Mouse (Mus musculus): Measurements from ENCODE around the gene Mapkapk3. TPM values are rescaled to one million over a fixed set of nuclear protein-coding genes. Genes with fewer than 3 reads are reported as not detected.

Gene Mapkapk3
- polyA plus RNA-seq, 1 experiment from 2014 or later = 14.0 TPM

GRCm38 (mm10) chr9:107264731-107265130, 24.9 kb downstream of the Mapkapk3 start:
- DNase-seq (ENCODE audit: low spot score) = no peak
- no peak overlapping the region for H3K27ac ChIP-seq
- ATAC-seq (replicated peaks; ENCODE audit: low FRiP score, low read depth) = no peak
- no peak overlapping the region for H3K4me2 ChIP-seq (ENCODE audit: low read length)
- WGBS = 62% methylated on average over 3 of the region's 3 CpGs
- H3K27me3 ChIP-seq (ENCODE audit: insufficient read depth, low read length) = no peaks in the 10 kb centered on the region
- no peaks in the 10 kb centered on the region for H3K9me3 ChIP-seq (replicated peaks; ENCODE audit: low read length)
- H3K9ac ChIP-seq (ENCODE audit: low read depth, low read length) = no peak overlapping the region
- H3K4me1 ChIP-seq (replicated peaks; ENCODE audit: insufficient read depth, low read length) = no peaks in the 10 kb centered on the region
- no peaks in the 10 kb centered on the region for H3K36me3 ChIP-seq (ENCODE audit: insufficient read depth, low read length)
- no peak for TF ChIP-seq CTCF (IDR thresholded peaks at IDR 0.05; ENCODE audit: low read depth)
- no peak overlapping the region for H3K4me3 ChIP-seq (replicated peaks; ENCODE audit: low read depth, low read length)

GRCm38 (mm10) chr9:107263912-107264311, 25.8 kb downstream of the Mapkapk3 start:
- Histone ChIP-seq H3K27ac (no peak overlapping the region), H3K4me3 (replicated peaks; ENCODE audit: low read depth, low read length) (no peak overlapping the region), H3K9ac (ENCODE audit: low read depth, low read length) (no peak overlapping the region), H3K9me3 (replicated peaks; ENCODE audit: low read length) (no peaks in the 10 kb centered on the region), H3K4me1 (replicated peaks; ENCODE audit: insufficient read depth, low read length) (no peaks in the 10 kb centered on the region), H3K36me3 (ENCODE audit: insufficient read depth, low read length) (no peaks in the 10 kb centered on the region), H3K27me3 (ENCODE audit: insufficient read depth, low read length) (no peaks in the 10 kb centered on the region), H3K4me2 (ENCODE audit: low read length) (no peak overlapping the region)
- TF ChIP-seq CTCF (IDR thresholded peaks at IDR 0.05; ENCODE audit: low read depth) = no peak
- ATAC-seq (replicated peaks; ENCODE audit: low FRiP score, low read depth) (no peak), DNase-seq (ENCODE audit: low spot score) (no peak)
- 81% methylated on average over 5 of the region's 5 CpGs for WGBS

GRCm38 (mm10) chr9:107262375-107262774, 27.3 kb downstream of the Mapkapk3 start:
- WGBS = 55% methylated on average over 7 of the region's 7 CpGs
- no peak overlapping the region for H3K27ac ChIP-seq
- no peak for ATAC-seq (replicated peaks; ENCODE audit: low FRiP score, low read depth)

GRCm38 (mm10) chr9:107261792-107262191, 27.9 kb downstream of the Mapkapk3 start:
- Histone ChIP-seq H3K27me3 (ENCODE audit: insufficient read depth, low read length) (no peaks in the 10 kb centered on the region), H3K4me2 (ENCODE audit: low read length) (no peak overlapping the region), H3K9me3 (replicated peaks; ENCODE audit: low read length) (no peaks in the 10 kb centered on the region), H3K9ac (ENCODE audit: low read depth, low read length) (no peak overlapping the region), H3K36me3 (ENCODE audit: insufficient read depth, low read length) (no peaks in the 10 kb centered on the region), H3K27ac (no peak overlapping the region), H3K4me1 (replicated peaks; ENCODE audit: insufficient read depth, low read length) (no peaks in the 10 kb centered on the region), H3K4me3 (replicated peaks; ENCODE audit: low read depth, low read length) (no peak overlapping the region)
- 72% methylated on average over 6 of the region's 6 CpGs for WGBS
- ATAC-seq (replicated peaks; ENCODE audit: low FRiP score, low read depth) (no peak), DNase-seq (ENCODE audit: low spot score) (no peak)
- TF ChIP-seq CTCF (IDR thresholded peaks at IDR 0.05; ENCODE audit: low read depth) = no peak

More at GRCm38 (mm10) chr9:107262375-107262774, 27.3 kb downstream of the Mapkapk3 start:
- Histone ChIP-seq H3K27me3 (ENCODE audit: insufficient read depth, low read length) (no peaks in the 10 kb centered on the region), H3K9me3 (replicated peaks; ENCODE audit: low read length) (no peaks in the 10 kb centered on the region), H3K4me2 (ENCODE audit: low read length) (no peak overlapping the region), H3K4me1 (replicated peaks; ENCODE audit: insufficient read depth, low read length) (no peaks in the 10 kb centered on the region), H3K4me3 (replicated peaks; ENCODE audit: low read depth, low read length) (no peak overlapping the region), H3K9ac (ENCODE audit: low read depth, low read length) (no peak overlapping the region), H3K36me3 (ENCODE audit: insufficient read depth, low read length) (no peaks in the 10 kb centered on the region)
- no peak for TF ChIP-seq CTCF (IDR thresholded peaks at IDR 0.05; ENCODE audit: low read depth)
- no peak for DNase-seq (ENCODE audit: low spot score)

GRCm38 (mm10) chr9:107260836-107261235, 28.8 kb downstream of the Mapkapk3 start:
- DNase-seq (ENCODE audit: low spot score) (no peak), ATAC-seq (replicated peaks; ENCODE audit: low FRiP score, low read depth) (no peak)
- Histone ChIP-seq H3K9me3 (replicated peaks; ENCODE audit: low read length) (no peaks in the 10 kb centered on the region), H3K4me3 (replicated peaks; ENCODE audit: low read depth, low read length) (no peak overlapping the region), H3K4me1 (replicated peaks; ENCODE audit: insufficient read depth, low read length) (no peaks in the 10 kb centered on the region), H3K4me2 (ENCODE audit: low read length) (no peak overlapping the region), H3K36me3 (ENCODE audit: insufficient read depth, low read length) (no peaks in the 10 kb centered on the region), H3K27me3 (ENCODE audit: insufficient read depth, low read length) (no peaks in the 10 kb centered on the region), H3K9ac (ENCODE audit: low read depth, low read length) (no peak overlapping the region), H3K27ac (no peak overlapping the region)
- WGBS = 54% methylated on average over 8 of the region's 8 CpGs
- TF ChIP-seq CTCF (IDR thresholded peaks at IDR 0.05; ENCODE audit: low read depth) = no peak

- Histone ChIP-seq H3K4me2 (ENCODE audit: low read length) (no peak overlapping the region), H3K9me3 (replicated peaks; ENCODE audit: low read length) (no peaks in the 10 kb centered on the region), H3K27me3 (ENCODE audit: insufficient read depth, low read length) (no peaks in the 10 kb centered on the region), H3K27ac (no peak overlapping the region), H3K4me1 (replicated peaks; ENCODE audit: insufficient read depth, low read length) (no peaks in the 10 kb centered on the region), H3K4me3 (replicated peaks; ENCODE audit: low read depth, low read length) (no peak overlapping the region), H3K36me3 (ENCODE audit: insufficient read depth, low read length) (no peaks in the 10 kb centered on the region), H3K9ac (ENCODE audit: low read depth, low read length) (no peak overlapping the region)
- ATAC-seq (replicated peaks; ENCODE audit: low FRiP score, low read depth) (no peak), DNase-seq (ENCODE audit: low spot score) (no peak)
- no peak for TF ChIP-seq CTCF (IDR thresholded peaks at IDR 0.05; ENCODE audit: low read depth)
- 69% methylated on average over 2 of the region's 2 CpGs for WGBS
Observed at GRCm38 (mm10) chr9:107260429-107260828, 29.2 kb downstream of the Mapkapk3 start.

GRCm38 (mm10) chr9:107259571-107259970, 30.1 kb downstream of the Mapkapk3 start:
- Histone ChIP-seq H3K4me1 (replicated peaks; ENCODE audit: insufficient read depth, low read length) (0 out of 2 replicates have a peak, but pooled peaks cover under 1% of the 10 kb centered on the region), H3K4me2 (ENCODE audit: low read length) (no peak overlapping the region), H3K9ac (ENCODE audit: low read depth, low read length) (no peak overlapping the region), H3K9me3 (replicated peaks; ENCODE audit: low read length) (no peaks in the 10 kb centered on the region), H3K27ac (no peak overlapping the region), H3K36me3 (ENCODE audit: insufficient read depth, low read length) (no peaks in the 10 kb centered on the region), H3K4me3 (replicated peaks; ENCODE audit: low read depth, low read length) (no peak overlapping the region), H3K27me3 (ENCODE audit: insufficient read depth, low read length) (no peaks in the 10 kb centered on the region)
- WGBS = 58% methylated on average over 6 of the region's 6 CpGs
- no peak for TF ChIP-seq CTCF (IDR thresholded peaks at IDR 0.05; ENCODE audit: low read depth)
- DNase-seq (ENCODE audit: low spot score) (no peak), ATAC-seq (replicated peaks; ENCODE audit: low FRiP score, low read depth) (no peak)
